Mouse (Mus musculus): Measurements from ENCODE around the gene Chit1.

Gene Chit1

DNA sequence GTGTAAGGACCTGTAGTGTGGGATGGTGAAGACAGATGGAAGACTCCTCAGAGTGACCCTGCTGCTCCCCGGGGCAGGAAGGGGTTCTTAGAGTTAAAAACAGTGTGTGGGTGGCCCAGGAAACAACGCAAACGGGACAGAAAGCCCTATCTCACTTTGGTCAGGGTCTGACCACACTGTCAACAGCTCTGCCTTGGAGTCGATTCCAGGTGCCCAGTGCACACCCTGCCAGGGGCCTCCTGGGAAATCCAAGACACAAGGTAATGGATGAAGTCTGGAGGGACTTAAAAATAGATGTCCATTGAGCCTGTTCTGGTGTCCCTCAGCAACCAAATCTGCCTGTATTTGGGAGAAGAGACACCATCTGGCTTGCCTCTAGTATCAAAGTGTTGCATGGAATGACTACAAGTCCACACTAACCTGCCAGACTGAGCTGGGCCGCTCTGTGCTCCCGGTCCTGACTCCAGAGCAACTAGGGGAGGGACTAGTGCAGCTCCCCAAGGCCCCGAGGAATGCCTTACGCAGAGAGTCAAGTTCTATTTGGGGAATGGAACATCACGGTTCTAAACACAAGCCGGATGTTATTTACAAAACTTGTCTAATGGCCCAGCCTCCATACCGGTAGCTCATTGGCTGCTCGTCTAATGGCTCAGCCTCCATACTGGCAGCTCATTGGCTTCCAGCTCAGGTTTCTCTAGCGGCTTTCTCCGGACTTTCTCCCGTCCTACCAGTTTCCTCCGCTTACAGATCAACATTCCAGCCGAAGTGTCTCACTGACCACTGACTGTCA, 12.1 kb upstream of the Chit1 start:
- DNase-seq (ENCODE audit: extremely low read depth, low read depth) = peak; percentile 87

- DNase-seq (ENCODE audit: extremely low read depth, low read depth) = no peak
Measured at GRCm38 (mm10) chr1:134099516-134100235, 11.4 kb upstream of the Chit1 start.

GRCm38 (mm10) chr1:134100401-134100800, 10.6 kb upstream of the Chit1 start:
- no peak for DNase-seq (ENCODE audit: extremely low read depth, low read depth)

GRCm38 (mm10) chr1:134100928-134101327, 10.1 kb upstream of the Chit1 start:
- DNase-seq (ENCODE audit: extremely low read depth, low read depth) = no peak

- DNase-seq (ENCODE audit: extremely low read depth, low read depth) = no peak
Measured at GRCm38 (mm10) chr1:134101593-134101992, 9.4 kb upstream of the Chit1 start.

- no peak for DNase-seq (ENCODE audit: extremely low read depth, low read depth)
Measured at GRCm38 (mm10) chr1:134103861-134104260, 7.2 kb upstream of the Chit1 start.

DNA sequence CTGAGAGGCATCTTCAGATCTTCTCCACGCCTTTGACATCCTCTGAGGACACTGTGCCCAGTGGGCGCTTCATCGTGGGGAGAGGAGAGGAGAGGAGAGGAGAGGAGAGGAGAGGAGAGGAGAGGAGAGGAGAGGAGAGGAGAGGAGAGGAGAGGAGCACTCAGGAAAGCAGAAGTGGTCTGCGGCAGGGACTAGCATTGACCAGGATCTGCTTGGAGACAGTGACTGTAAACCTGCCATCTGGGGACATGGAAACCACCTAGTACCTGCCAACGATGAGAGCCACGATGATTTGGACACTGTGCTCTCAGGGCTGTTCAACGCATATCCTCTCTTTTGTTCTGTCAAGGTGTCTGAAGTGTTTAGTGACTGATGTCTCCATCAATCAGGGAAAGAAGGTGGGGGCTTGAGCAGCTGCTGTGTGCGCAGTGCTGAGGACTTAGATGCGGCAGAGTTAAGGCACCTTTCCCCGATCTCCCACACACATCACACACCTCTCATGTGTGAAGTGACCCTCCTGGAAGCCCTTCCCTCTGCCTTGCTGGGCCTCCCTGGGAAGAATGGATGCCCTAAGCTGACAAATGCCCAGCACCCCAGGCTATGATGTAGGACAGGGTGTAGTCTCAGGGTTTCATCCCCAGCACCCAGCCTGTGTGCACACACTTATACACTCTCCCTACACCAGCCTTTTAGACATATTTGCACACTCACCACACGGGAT, 5.8 kb upstream of the Chit1 start:
- DNase-seq (ENCODE audit: extremely low read depth, low read depth) = no peak

DNA sequence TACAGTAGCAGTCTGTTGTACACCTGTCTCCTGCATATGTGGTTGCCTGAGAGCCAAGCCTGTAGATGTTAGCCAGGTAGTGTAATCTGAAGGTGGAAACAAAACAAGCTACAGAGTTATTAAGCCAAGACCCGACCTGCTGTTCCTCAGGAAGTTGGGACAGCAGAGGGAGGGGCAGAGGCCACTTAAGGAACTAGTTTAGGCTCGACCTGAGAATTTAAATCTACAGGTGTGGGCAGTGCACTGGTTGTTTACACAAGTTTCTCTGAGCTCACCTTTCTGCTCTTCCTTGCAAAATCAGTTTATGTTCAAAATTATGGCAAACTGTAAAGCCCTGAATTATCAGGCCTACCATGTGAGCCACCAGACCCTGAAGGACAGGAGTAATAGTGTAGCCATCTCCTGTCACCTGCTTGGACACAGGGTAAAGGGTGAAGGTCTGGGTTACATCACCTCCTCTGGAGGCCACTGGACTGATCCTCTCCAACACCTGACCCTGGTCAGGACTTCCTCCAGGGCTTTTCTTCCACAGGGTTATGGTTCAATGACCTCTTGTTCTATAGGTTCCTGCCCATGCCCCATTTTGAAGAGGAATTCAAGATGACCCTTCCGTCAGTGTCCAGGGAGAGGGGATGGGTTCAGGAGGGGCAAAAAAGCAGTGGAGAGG, 5.1 kb upstream of the Chit1 start:
- DNase-seq (ENCODE audit: extremely low read depth, low read depth) = no peak

DNA sequence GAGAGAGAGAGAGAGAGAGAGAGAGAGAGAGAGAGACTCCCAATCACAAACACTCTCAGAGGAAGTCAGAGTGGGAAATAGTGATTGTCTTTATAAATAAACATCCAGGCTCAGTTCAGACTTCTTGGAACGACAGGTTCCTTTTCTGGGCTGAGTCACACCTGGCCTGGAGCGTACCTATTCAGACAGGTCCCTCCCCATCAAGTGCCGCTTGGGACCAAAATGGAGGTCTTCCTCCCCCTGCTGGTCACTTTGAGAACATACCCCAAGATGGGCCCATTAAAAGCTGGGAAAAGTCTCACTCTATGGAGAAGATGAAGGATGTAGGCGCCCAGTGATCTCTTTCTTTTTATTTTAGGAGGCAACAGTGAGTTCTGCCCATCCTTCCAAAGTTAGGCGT, 4.3 kb upstream of the Chit1 start:
- no peak for DNase-seq (ENCODE audit: extremely low read depth, low read depth)

GRCm38 (mm10) chr1:134107777-134108176, 3.3 kb upstream of the Chit1 start:
- no peak for DNase-seq (ENCODE audit: extremely low read depth, low read depth)

DNA sequence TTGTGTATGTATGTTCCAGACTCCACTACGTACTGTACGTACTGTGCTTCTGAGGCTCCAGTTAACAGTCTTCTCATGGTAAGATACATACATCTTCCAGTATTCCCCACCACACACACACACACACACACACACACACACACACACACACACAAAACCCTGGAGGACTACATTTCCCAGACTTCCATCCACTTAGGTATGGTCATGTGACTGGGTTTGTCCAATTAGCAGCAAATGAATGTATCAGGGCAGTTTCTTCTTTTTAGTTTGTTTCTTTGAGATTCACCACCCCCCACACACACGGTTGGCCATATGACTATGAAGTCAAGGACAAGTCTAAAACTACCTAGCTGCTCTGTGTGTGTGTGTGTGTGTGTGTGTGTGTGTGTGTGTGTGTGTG, 1.0 kb upstream of the Chit1 start:
- DNase-seq (ENCODE audit: extremely low read depth, low read depth) = no peak

DNA sequence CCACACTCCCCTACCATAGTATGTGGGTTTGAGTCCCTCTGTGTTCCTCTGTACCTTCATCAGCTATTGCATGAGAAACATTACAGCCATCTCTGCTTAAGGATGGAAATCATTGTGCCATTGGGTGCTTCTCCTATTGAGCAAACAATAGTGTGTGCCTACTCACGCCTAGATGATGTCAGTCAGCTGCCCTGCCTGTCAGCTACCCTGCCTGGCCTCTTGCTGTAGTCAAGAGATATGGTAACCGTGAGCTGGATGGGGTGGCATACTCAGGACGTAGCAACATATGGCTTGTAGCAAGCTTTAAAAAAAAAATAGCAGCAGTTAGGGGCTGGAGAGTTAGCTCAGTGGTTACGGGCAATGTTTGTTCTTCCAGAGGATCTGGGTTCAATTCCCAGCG, 593 bp upstream of the Chit1 start:
- no peak for DNase-seq (ENCODE audit: extremely low read depth, low read depth)

GRCm38 (mm10) chr1:134113560-134113959, 2.5 kb downstream of the Chit1 start:
- no peak for DNase-seq (ENCODE audit: extremely low read depth, low read depth)

GRCm38 (mm10) chr1:134114018-134114417, 3.0 kb downstream of the Chit1 start:
- no peak for DNase-seq (ENCODE audit: extremely low read depth, low read depth)

GRCm38 (mm10) chr1:134114730-134115129, 3.7 kb downstream of the Chit1 start:
- no peak for DNase-seq (ENCODE audit: extremely low read depth, low read depth)

GRCm38 (mm10) chr1:134115424-134115823, 4.4 kb downstream of the Chit1 start:
- DNase-seq (ENCODE audit: extremely low read depth, low read depth) = no peak

DNA sequence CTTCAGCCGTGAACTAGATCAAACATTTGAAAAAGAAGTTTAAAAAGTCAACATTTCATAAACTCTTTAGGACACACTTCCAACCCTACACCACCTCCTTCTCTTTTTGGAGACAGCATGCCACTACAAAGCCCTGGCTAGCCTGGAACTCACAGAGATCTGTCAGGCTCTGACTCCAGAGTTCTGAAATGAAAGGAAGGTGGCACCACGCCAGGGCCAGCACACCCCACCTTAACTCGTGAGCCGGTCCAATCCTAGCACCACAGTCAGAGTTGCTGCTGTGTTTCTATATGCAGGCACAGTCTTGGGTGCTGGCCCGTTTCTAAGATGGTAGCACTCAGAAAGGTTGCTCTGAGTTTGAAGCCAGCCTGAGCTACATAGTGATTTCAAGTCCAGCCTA, 6.1 kb downstream of the Chit1 start:
- no peak for DNase-seq (ENCODE audit: extremely low read depth, low read depth)

DNA sequence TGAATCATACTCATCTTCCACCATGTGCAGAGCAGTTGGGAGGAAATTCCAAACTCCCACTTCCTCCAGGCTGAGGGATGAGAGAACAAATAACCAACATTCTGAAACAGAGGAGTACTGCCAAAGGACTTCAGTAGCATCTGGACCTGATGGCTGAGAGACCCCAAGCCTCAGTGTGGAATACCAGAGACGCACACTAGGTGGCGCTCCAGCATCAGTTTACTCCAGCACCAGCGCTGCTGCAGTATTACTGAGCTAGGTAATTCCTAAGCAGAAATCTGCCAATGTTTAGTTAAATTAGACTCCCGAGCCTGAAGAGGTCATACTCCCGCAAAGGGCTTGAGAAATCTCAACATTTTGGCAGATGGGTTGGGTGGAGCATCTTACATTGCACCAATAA, 9.1 kb downstream of the Chit1 start:
- DNase-seq (ENCODE audit: extremely low read depth, low read depth) = peak; percentile 57

DNA sequence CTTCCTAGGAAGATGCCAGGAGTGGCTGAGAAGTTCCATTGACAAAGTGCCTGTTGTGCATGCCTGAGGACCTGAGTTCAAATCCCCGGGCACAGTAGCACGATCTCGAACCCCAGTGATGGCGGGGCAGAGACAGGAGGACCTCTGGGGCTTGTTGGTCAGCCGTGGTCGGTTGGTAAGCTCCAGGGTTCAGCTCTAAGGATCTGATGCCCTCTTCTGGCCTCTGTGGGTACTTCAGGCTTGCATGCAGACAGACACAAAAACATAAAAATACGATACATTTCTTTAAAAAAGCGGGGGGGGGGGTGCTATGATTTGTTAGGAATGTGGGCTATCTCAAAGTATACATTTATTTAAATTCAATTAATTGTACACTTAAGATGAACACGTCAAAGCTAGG, 11.2 kb downstream of the Chit1 start:
- peak; percentile 28 for DNase-seq (ENCODE audit: extremely low read depth, low read depth)

- DNase-seq (ENCODE audit: extremely low read depth, low read depth) = no peak
Measured at GRCm38 (mm10) chr1:134133316-134133715, 22.3 kb downstream of the Chit1 start.

- no peak for DNase-seq (ENCODE audit: extremely low read depth, low read depth)
Measured at GRCm38 (mm10) chr1:134136351-134136750, 25.3 kb downstream of the Chit1 start.

- no peak for DNase-seq (ENCODE audit: extremely low read depth, low read depth)
Measured at GRCm38 (mm10) chr1:134138424-134138823, 27.4 kb downstream of the Chit1 start.

Measured in MEL-GATA-1-ER (cell line).